Mouse (Mus musculus) myocyte (in vitro differentiated cells): ENCODE results near the gene Ctbp2.

ENCODE experiments used
- CEBPB ChIP-seq: IDR thresholded peaks from 2 replicates; pipeline ENCODE4 v1.6.1; 2011; ENCODE audit warnings: mild to moderate bottlenecking, moderate library complexity; ENCODE audit not compliant: poor library complexity, insufficient read depth, severe bottlenecking
- MAX ChIP-seq: IDR thresholded peaks from one replicate; pipeline ENCODE4 v1.6.1; 2011; ENCODE audit warnings: low read depth, mild to moderate bottlenecking, control low read depth
- MYOD1 ChIP-seq, 3 experiments: IDR thresholded peaks; one replicate each; pipeline ENCODE4 v1.6.1; 2011; ENCODE audit warnings: control low read depth in 2 of 3, low read depth in 2 of 3, mild to moderate bottlenecking in 2 of 3, moderate library complexity in 1 of 3; ENCODE audit not compliant: insufficient read length in 2 of 3, control insufficient read depth in 1 of 3
- MYOG ChIP-seq, 3 experiments: IDR thresholded peaks; one replicate each; pipeline ENCODE4 v1.6.1; 2011; ENCODE audit warnings: control low read depth in 2 of 3, low read depth in 2 of 3, mild to moderate bottlenecking in 2 of 3; ENCODE audit not compliant: insufficient read length in 2 of 3, control insufficient read depth in 1 of 3, insufficient read depth in 1 of 3
- POLR2A ChIP-seq: IDR thresholded peaks from one replicate; pipeline ENCODE4 v1.6.1; 2011; ENCODE audit warnings: low read depth, mild to moderate bottlenecking, control low read depth, moderate library complexity; ENCODE audit not compliant: insufficient read length
- POLR2AphosphoS2 ChIP-seq: IDR thresholded peaks from one replicate; pipeline ENCODE4 v1.6.1; 2011; ENCODE audit warnings: low read depth, control low read depth; ENCODE audit not compliant: insufficient read length
- TCF12 ChIP-seq: IDR thresholded peaks from one replicate; pipeline ENCODE4 v1.6.1; 2011; ENCODE audit warnings: mild to moderate bottlenecking, control low read depth; ENCODE audit not compliant: poor library complexity, insufficient read depth, severe bottlenecking

DNA sequence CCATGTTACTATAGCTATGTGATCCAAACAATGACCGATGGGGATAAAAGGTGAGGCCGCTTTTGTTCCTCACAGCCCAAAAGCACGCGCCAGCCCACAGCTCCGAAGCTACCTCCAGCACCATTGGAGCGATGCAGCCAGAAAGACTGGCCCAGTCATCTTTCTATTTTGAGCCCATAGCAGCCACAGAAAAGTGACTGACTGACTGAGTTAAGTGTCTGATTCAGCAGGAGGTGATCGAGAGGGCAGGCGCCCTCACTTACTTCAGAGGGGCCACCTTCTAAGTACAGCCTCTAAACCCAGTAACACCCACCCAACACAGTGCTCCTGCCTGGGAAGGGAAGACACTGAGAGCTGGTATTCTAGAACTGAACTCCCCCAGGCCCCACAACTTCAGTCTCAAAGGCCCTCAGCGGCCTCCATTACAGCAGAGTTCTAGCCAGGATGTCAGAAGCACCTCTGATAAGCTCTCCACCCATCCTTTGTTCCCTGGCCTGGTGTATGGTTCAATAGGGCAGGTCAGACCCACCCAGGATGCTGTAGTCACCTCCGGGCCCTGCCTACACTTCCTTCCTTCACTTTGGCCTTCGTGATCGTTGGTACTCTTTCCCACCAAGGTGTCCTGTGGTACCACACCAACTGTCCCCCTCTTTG, 65.5 kb downstream of the Ctbp2 start:
- TF ChIP-seq POLR2A: no peak
- no peak for TF ChIP-seq MYOD1 (IDR thresholded peaks at IDR 0.05; ENCODE audit: control insufficient read depth in 1 of 3, insufficient read length in 2 of 3, low read depth in 2 of 3)
- TF ChIP-seq MYOG (IDR thresholded peaks at IDR 0.05; ENCODE audit: control insufficient read depth in 1 of 3, insufficient read depth in 1 of 3, insufficient read length in 2 of 3, low read depth in 2 of 3): no peak
- TF ChIP-seq TCF12: no peak
- no peak for TF ChIP-seq MAX
- no peak for TF ChIP-seq CEBPB
- no peak for TF ChIP-seq POLR2AphosphoS2
